Mouse (Mus musculus) ES-E14 (cell line): ENCODE results near the gene Olfml3.

Experiments
- CHD2 ChIP-seq: IDR thresholded peaks from 2 replicates; pipeline ENCODE4 v1.6.1; 2014; ENCODE audit warnings: mild to moderate bottlenecking, low read depth, low read length, inconsistent platforms
- HCFC1 ChIP-seq: IDR thresholded peaks from 2 replicates; pipeline ENCODE4 v1.6.1; 2012; ENCODE audit warnings: low read length, inconsistent platforms, borderline replicate concordance; ENCODE audit not compliant: insufficient read depth
- MAFK ChIP-seq: IDR thresholded peaks from 2 replicates; pipeline ENCODE4 v1.6.1; 2014; ENCODE audit warnings: mild to moderate bottlenecking, low read depth, low read length, inconsistent platforms; ENCODE audit not compliant: insufficient read depth
- ZC3H11A ChIP-seq: IDR thresholded peaks from 2 replicates; pipeline ENCODE4 v1.6.1; 2012; ENCODE audit warnings: low read depth, mild to moderate bottlenecking, inconsistent platforms, low read length, borderline replicate concordance
- ZNF384 ChIP-seq: IDR thresholded peaks from 2 replicates; pipeline ENCODE4 v1.6.1; 2012; ENCODE audit warnings: low read depth, low read length, inconsistent platforms

GRCm38 (mm10) chr3:103716774-103717760 is 20.7 kb downstream of the Olfml3 start:
- TF ChIP-seq ZC3H11A, result no peak
- TF ChIP-seq HCFC1, result no peak
- TF ChIP-seq MAFK, result no peak
- TF ChIP-seq CHD2, result no peak
- no peak for TF ChIP-seq ZNF384
